Mouse (Mus musculus) liver, adult 2 months (tissue): ENCODE measurements around the gene Sap30l. TPM values are rescaled to one million over a fixed set of nuclear protein-coding genes. Genes with fewer than 3 reads are reported as not detected.

Experiments used
- DNase-seq: peaks from one replicate; pipeline ENCODE4 v3.0.0-alpha.2; 2011; ENCODE audit warnings: low read depth, low spot score; ENCODE audit errors: extremely low read depth
- H3K27ac ChIP-seq: fragments of 200-500 bp; replicated peaks from 2 replicates; pipeline ENCODE4 v1.5.1; 2012; ENCODE audit warnings: low read depth, mild to moderate bottlenecking, control low read depth, inconsistent platforms, low read length; ENCODE audit not compliant: insufficient read depth
- H3K27me3 ChIP-seq: fragments of 200-500 bp; 2 replicates; pipeline ENCODE4 v1.6.1; 2012; ENCODE audit warnings: mild to moderate bottlenecking, moderate library complexity, low read length, inconsistent platforms; ENCODE audit not compliant: control insufficient read depth, insufficient read depth
- H3K36me3 ChIP-seq: fragments of 200-500 bp; 2 replicates; pipeline ENCODE4 v1.6.1; 2012; ENCODE audit warnings: low read length, inconsistent platforms; ENCODE audit not compliant: control insufficient read depth, insufficient read depth
- H3K4me1 ChIP-seq: fragments of 200-500 bp; 2 replicates; pipeline ENCODE4 v1.6.1; 2011; ENCODE audit warnings: low read length; ENCODE audit not compliant: control insufficient read depth, insufficient read depth
- H3K4me3 ChIP-seq: fragments of 200-500 bp; 2 replicates; pipeline ENCODE4 v1.5.1; 2011; ENCODE audit warnings: low read depth, mild to moderate bottlenecking, control low read depth, low read length, moderate library complexity; ENCODE audit not compliant: insufficient read depth
- H3K79me2 ChIP-seq: fragments of 200-500 bp; 2 replicates; pipeline ENCODE4 v1.6.1; 2012; ENCODE audit warnings: inconsistent platforms, mild to moderate bottlenecking, low read length, moderate library complexity; ENCODE audit not compliant: control insufficient read depth, insufficient read depth
- H3K9ac ChIP-seq: fragments of 200-500 bp; 2 replicates; pipeline ENCODE4 v1.6.1; 2012; ENCODE audit warnings: low read depth, mild to moderate bottlenecking, control low read depth, inconsistent platforms, low read length
- CTCF ChIP-seq: fragments of 200-500 bp; IDR thresholded peaks from 2 replicates; pipeline ENCODE4 v1.5.1; 2011; ENCODE audit warnings: low read depth, low read length, control low read depth
- POLR2A ChIP-seq: fragments of 200-500 bp; IDR thresholded peaks from 2 replicates; pipeline ENCODE4 v1.6.1; 2011; ENCODE audit warnings: low read length, control low read depth; ENCODE audit not compliant: insufficient read depth; ENCODE audit errors: extremely low read depth
- WGBS: fragments of 180-500 bp; shearing (Covaris S2); methylation state at CpG from one replicate; pipeline ENCODE4 v1.1.7; 2018; 5-methylcytosine and 5-hydroxymethylcytosine counted together
- polyA plus RNA-seq: library from polyadenylated mRNA; depleted of rRNA; stranded (reverse); fragments of >200 nt; gene quantifications from 2 replicates; pipeline ENCODE4 v1.2.3, GENCODE M21; 2012; rRNA removed
- total RNA-seq: library from RNA; depleted of rRNA; stranded (reverse); fragments of >200 nt; gene quantifications from 2 replicates; pipeline ENCODE4 v1.2.3, GENCODE M21; 2014; rRNA removed

The Sap30l gene
- total and polyA plus RNA-seq, 2 experiments, result 22.4 to 24.5 TPM

DNA sequence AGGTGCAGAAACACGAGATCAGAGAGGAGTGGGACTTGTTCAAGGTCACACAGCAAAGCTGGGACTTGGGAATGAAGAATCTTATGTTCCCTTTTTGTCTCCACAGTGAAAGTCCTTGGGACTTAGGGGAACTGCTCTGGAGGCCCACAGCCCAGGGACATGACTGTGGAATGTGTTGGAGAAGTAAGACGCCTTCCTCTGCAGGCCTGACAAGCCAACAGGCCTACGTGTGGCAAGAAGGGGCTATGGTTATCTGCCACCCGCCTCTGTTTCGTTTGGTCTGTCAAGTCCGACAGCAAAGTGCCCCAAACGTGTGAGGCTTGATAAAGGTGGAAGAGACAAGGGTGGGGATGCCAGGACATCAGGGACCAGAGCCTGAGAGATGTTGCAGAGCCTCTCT, 46.0 kb downstream of the Sap30l start:
- no peak for DNase-seq
- H3K79me2 ChIP-seq, result no peaks in the 10 kb centered on the region
- no peak for TF ChIP-seq CTCF
- no peaks in the 10 kb centered on the region; the same call in 1 of the 2 replicates for H3K27me3 ChIP-seq
- no peak overlapping the region for H3K27ac ChIP-seq
- no peaks in the 10 kb centered on the region for H3K36me3 ChIP-seq
- H3K4me3 ChIP-seq, result no peak overlapping the region
- no peaks in the 10 kb centered on the region for H3K4me1 ChIP-seq
- H3K9ac ChIP-seq, result no peak overlapping the region
- WGBS, result 47% methylated on average over 7 of the region's 7 CpGs

DNA sequence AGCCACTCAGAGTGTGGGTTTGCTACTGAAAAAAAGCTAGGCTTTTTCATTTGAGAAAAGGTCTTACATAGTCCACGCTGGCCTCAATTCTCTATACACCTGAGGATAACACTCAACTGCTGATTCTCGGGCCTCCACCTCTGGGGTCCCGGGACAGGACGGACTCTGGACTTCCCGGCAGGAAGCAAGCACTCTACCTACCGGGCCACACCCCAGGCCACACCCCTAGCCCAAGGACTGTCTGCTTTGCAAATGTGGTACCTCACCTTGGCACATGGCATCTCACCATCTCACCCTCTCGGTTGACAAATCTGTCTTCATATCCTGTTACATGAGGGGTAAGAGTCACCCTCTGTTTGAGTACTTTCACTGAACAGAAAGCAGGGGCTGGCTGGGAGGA, 48.9 kb downstream of the Sap30l start:
- H3K36me3 ChIP-seq, result no peaks in the 10 kb centered on the region
- no peak overlapping the region for H3K4me3 ChIP-seq
- H3K79me2 ChIP-seq, result no peaks in the 10 kb centered on the region
- no peak overlapping the region for H3K9ac ChIP-seq
- H3K27ac ChIP-seq, result no peak overlapping the region
- 45% methylated on average over 7 of the region's 7 CpGs for WGBS
- H3K27me3 ChIP-seq, result no peaks in the 10 kb centered on the region; the same call in 1 of the 2 replicates
- DNase-seq, result no peak
- H3K4me1 ChIP-seq, result no peaks in the 10 kb centered on the region
- TF ChIP-seq POLR2A, result no peak
- TF ChIP-seq CTCF, result no peak

DNA sequence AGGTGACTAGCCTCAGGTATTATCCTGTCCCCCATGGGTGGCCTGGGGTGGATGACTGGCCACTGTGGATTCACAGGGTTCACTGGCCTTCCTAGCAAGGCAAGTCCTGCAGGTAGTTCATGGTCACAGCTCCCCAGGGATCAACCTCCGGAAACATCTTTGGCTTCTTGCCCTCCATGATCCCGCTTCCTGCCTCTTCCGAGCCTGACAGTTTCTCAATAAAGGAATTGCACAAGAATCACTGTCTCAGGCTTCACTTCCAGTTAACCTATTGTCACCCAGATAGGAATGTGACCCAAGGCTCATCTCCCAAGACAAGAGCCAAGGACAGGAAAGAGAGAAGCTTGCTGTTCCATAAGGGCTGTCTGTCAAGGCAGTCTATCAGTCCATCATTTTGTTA, 49.5 kb downstream of the Sap30l start:
- TF ChIP-seq POLR2A, result no peak
- TF ChIP-seq CTCF, result no peak
- H3K27me3 ChIP-seq, result no peaks in the 10 kb centered on the region; the same call in 1 of the 2 replicates
- no peaks in the 10 kb centered on the region for H3K36me3 ChIP-seq
- H3K9ac ChIP-seq, result no peak overlapping the region
- no peak overlapping the region for H3K4me3 ChIP-seq
- 4% methylated on average over 3 of the region's 3 CpGs for WGBS
- H3K27ac ChIP-seq, result no peak overlapping the region
- H3K79me2 ChIP-seq, result no peaks in the 10 kb centered on the region
- DNase-seq, result peak; percentile 4
- H3K4me1 ChIP-seq, result no peaks in the 10 kb centered on the region

DNA sequence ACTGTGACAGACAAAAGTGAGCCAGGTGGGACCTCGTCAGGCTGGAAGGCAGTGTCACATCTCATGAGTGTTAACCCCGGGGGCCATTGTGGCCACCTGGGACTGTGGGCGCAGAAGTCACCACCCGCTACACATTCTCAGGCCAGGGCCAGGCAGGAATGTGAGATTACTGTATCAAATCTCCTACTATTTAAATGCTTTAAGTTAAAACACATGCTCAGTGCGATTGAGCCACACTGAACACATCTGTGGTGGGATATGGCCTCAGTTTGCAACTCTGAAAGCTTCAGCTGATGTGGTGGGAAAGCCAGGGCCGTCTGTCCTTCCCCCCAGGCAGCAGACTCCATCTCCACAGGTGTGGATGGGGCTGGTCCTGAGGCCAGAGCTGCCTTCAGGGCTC, 52.1 kb downstream of the Sap30l start:
- 81% methylated on average over 6 of the region's 6 CpGs for WGBS
- Histone ChIP-seq H3K4me1 (no peaks in the 10 kb centered on the region), H3K9ac (no peak overlapping the region), H3K27ac (no peak overlapping the region), H3K27me3 (no peaks in the 10 kb centered on the region), H3K79me2 (no peaks in the 10 kb centered on the region), H3K36me3 (no peaks in the 10 kb centered on the region), H3K4me3 (no peak overlapping the region)
- no peak for DNase-seq
- no peak for TF ChIP-seq CTCF
- TF ChIP-seq POLR2A, result no peak

DNA sequence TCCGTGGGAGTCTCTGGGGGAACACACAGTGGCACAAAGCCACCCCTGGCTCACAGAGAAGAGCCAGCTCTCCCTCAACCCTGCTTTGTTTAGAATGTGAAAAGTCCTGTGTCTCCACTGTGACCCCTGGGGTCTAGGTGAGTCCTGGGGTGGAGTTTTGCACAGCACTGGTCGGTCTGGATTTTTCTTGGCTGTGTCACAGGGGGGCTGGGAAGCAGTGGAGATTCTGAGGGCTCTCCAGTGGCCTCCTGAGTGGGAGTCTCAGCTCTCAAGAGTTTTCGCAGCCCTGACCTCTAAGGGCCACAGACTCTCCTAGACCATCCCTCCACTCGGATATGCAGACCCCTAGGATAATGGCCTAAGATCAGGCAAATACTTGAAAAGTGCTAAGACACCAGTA, 56.3 kb downstream of the Sap30l start:
- H3K27me3 ChIP-seq, result no peaks in the 10 kb centered on the region
- no peak overlapping the region for H3K4me3 ChIP-seq
- no peak overlapping the region for H3K9ac ChIP-seq
- H3K36me3 ChIP-seq, result no peaks in the 10 kb centered on the region
- WGBS, result 70% methylated on average over 4 of the region's 4 CpGs
- no peaks in the 10 kb centered on the region for H3K79me2 ChIP-seq
- H3K4me1 ChIP-seq, result no peaks in the 10 kb centered on the region
- TF ChIP-seq POLR2A (no peak), CTCF (no peak)
- no peak overlapping the region for H3K27ac ChIP-seq
- DNase-seq, result no peak

Other genes with a start within 250 kb of the Sap30l start
- gene Galnt10, start 156.2 kb upstream of the Sap30l start, total RNA-seq, result 2.5 and 3.9 TPM in 2 replicates
- 3.2 and 3.9 TPM in 2 replicates for gene Galnt10, start 156.2 kb upstream of the Sap30l start, polyA plus RNA-seq
- not detected in 2 replicates for gene Hand1, start 31.2 kb downstream of the Sap30l start, total RNA-seq
- gene Hand1, start 31.2 kb downstream of the Sap30l start, polyA plus RNA-seq, result not detected in 2 replicates
- gene Larp1, start 207.4 kb downstream of the Sap30l start, total RNA-seq, result 19.7 and 31.4 TPM in 2 replicates
- gene Larp1, start 207.4 kb downstream of the Sap30l start, polyA plus RNA-seq, result 34.7 and 39.8 TPM in 2 replicates